Mouse (Mus musculus) Muller cell, postnatal 12 days (primary cell): ENCODE results near the gene Gm21616.
"Not testable (repeated sequence)": the region's sequence is repeated elsewhere in the genome, so short reads cannot be mapped to it uniquely, and the experiment has no call there.

Experiments used
- DNase-seq: peaks from one replicate; pipeline ENCODE4 v3.0.0-alpha.2; 2015; ENCODE audit errors: inconsistent ontology term

The Gm21616 gene

GRCm38 (mm10) chrX:125435242-125435641 lies at the start of gene Gm21616:
Gene Gm21616 (plus strand): TSS chrX:125435542.
- not testable (repeated sequence) for DNase-seq
